Mouse (Mus musculus) hematopoietic multipotent progenitor cell, adult 10-12 weeks (in vitro differentiated cells): Measurements from ENCODE around the gene Qrsl1. TPM values are rescaled to one million over a fixed set of nuclear protein-coding genes. Genes with fewer than 3 reads are reported as not detected.

Experiments
- polyA plus RNA-seq: library from polyadenylated mRNA; stranded (reverse); fragments of >175 nt; gene quantifications from 2 replicates; pipeline ENCODE4 v1.2.3, GENCODE M21; 2012; ENCODE audit warnings: low replicate concordance

Qrsl1 gene
- polyA plus RNA-seq = 2.5 and 6.7 TPM in 2 replicates

DNA sequence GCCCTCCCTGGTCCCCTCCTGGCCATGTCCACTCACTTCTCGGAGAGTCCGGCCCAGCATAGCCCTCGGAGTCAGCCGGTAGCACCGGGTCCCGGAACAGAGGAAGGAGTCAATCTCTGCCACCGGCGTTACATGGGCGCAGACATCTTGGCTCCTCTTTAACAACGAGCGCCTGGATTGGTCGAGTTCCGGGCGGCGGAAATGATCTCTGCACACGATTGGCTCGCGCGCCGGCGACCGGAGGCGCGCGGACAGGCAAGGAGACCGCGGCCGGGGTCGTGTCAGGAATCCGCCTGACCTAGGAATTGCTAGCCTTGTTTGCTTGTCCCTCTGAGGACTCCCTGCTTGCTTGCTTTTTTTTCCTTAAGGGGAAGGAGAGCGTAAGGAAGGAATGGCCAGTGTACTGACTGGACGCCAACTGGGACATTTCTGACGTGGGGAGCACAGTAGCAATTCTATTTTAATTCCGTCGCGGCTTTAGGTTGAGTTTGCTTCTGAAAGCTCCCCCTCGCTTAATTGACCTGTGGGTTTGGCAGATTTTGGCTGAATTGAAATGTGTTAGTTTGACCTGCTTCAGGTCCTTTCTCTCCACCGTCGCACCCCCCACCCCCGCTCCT is at the start of gene Qrsl1, which contains the start of gene Rtn4ip1:
TSS of gene Qrsl1 (minus strand) at position 168 of the 617 bp plus-strand sequence.
TSS of gene Rtn4ip1 (plus strand) at position 230 of the 617 bp plus-strand sequence.

Other genes starting within 250 kb of the Qrsl1 start
- gene Rtn4ip1, start 62 bp upstream of the Qrsl1 start, polyA plus RNA-seq = 2.3 and 2.8 TPM in 2 replicates
- 9.4 and 14.1 TPM in 2 replicates for gene Crybg1, start 247.1 kb upstream of the Qrsl1 start, polyA plus RNA-seq